Mouse (Mus musculus) kidney, postnatal 0 days (tissue): ENCODE results near the gene Scin. TPM values are rescaled to one million over a fixed set of nuclear protein-coding genes. Genes with fewer than 3 reads are reported as not detected.
A peak's percentile ranks its signal among the peaks of the same experiment; 100 is the strongest.

Source experiments
- ATAC-seq: fragments of 200-750 bp; cut with Nextera tagmentation; replicated peaks from 2 replicates; pipeline ENCODE4 v1.8.0; 2017; ENCODE audit warnings: low read depth, moderate number of reproducible peaks, moderate TSS enrichment, moderate library complexity; ENCODE audit not compliant: low FRiP score
- DNase-seq: peaks from one replicate; pipeline ENCODE4 v3.0.0-alpha.2; 2016; ENCODE audit warnings: low spot score
- H3K27ac ChIP-seq: fragments of 300-500 bp; sonication (generic); 2 replicates; pipeline ENCODE4 v1.5.1; 2014; ENCODE audit warnings: mild to moderate bottlenecking
- H3K27me3 ChIP-seq: fragments of 300-500 bp; sonication (generic); 2 replicates; pipeline ENCODE4 v1.6.1; 2014; ENCODE audit warnings: low read length, mixed read lengths; ENCODE audit not compliant: insufficient read depth
- H3K36me3 ChIP-seq: fragments of 300-500 bp; sonication (generic); 2 replicates; pipeline ENCODE4 v1.6.1; 2014; ENCODE audit warnings: low read length, mixed read lengths; ENCODE audit not compliant: insufficient read depth
- H3K4me1 ChIP-seq: fragments of 300-500 bp; sonication (generic); replicated peaks from 2 replicates; pipeline ENCODE4 v1.6.1; 2014; ENCODE audit warnings: antibody characterized with exemption, low read length, mixed read lengths; ENCODE audit not compliant: insufficient read depth
- H3K4me2 ChIP-seq: fragments of 300-500 bp; sonication (generic); 2 replicates; pipeline ENCODE4 v1.6.1; 2014; ENCODE audit warnings: mild to moderate bottlenecking, low read length, moderate library complexity, mixed read lengths
- H3K4me3 ChIP-seq: fragments of 300-500 bp; sonication (generic); replicated peaks from 2 replicates; pipeline ENCODE4 v1.5.1; 2014; ENCODE audit warnings: low read depth, low read length
- H3K9ac ChIP-seq: fragments of 300-500 bp; sonication (generic); 2 replicates; pipeline ENCODE4 v1.6.1; 2014; ENCODE audit warnings: low read depth, low read length
- H3K9me3 ChIP-seq: fragments of 300-500 bp; sonication (generic); replicated peaks from 2 replicates; pipeline ENCODE4 v1.6.1; 2016; ENCODE audit warnings: low read length, inconsistent platforms, mixed read lengths
- CTCF ChIP-seq: IDR thresholded peaks from 2 replicates; pipeline ENCODE4 v1.5.1; 2016; ENCODE audit warnings: antibody characterized with exemption, low read depth, mild to moderate bottlenecking, moderate library complexity
- WGBS: fragments of 180-500 bp; shearing (Covaris S2); extraction: QIAGEN DNeasy Blood & Tissue Kit; methylation state at CpG from one replicate; pipeline ENCODE4 v1.1.7; 2014; 5-methylcytosine and 5-hydroxymethylcytosine counted together
- polyA plus RNA-seq: library from polyadenylated mRNA; unstranded; fragments of >200 nt; fragmentation: Nextera tagmentation; extraction: Ambion mirVana; gene quantifications from 2 replicates; pipeline ENCODE4 v1.2.1, GENCODE M21; 2015

Scin gene
- polyA plus RNA-seq, 1 experiment from 2014 or later, result 60.9 TPM

- no peaks in the 10 kb centered on the region for H3K36me3 ChIP-seq
- no peak for TF ChIP-seq CTCF
- H3K9ac ChIP-seq, result no peak overlapping the region
- ATAC-seq (no peak), DNase-seq (no peak)
- H3K27me3 ChIP-seq, result no peaks in the 10 kb centered on the region
- no peaks in the 10 kb centered on the region for H3K9me3 ChIP-seq
- H3K4me3 ChIP-seq, result no peak overlapping the region
- no peaks in the 10 kb centered on the region for H3K4me1 ChIP-seq
- H3K4me2 ChIP-seq, result no peak overlapping the region
- H3K27ac ChIP-seq, result no peak overlapping the region
- 83% methylated on average over 3 of the region's 3 CpGs for WGBS
These were observed 106.6 kb downstream of the Scin start for GRCm38 (mm10) chr12:40027444-40027843.

- Histone ChIP-seq H3K36me3 (no peaks in the 10 kb centered on the region), H3K4me2 (no peak overlapping the region), H3K27me3 (no peaks in the 10 kb centered on the region), H3K9me3 (no peaks in the 10 kb centered on the region), H3K4me1 (no peaks in the 10 kb centered on the region), H3K27ac (no peak overlapping the region), H3K4me3 (no peak overlapping the region), H3K9ac (no peak overlapping the region)
- no peak for TF ChIP-seq CTCF
- 79% methylated on average over 2 of the region's 2 CpGs for WGBS
- ATAC-seq, result no peak
- DNase-seq, result no peak
These were observed 110.1 kb downstream of the Scin start for GRCm38 (mm10) chr12:40023918-40024317.

GRCm38 (mm10) chr12:40023014-40023642, 110.9 kb downstream of the Scin start:
- ATAC-seq, result no peak
- Histone ChIP-seq H3K27ac (no peak overlapping the region), H3K4me3 (no peak overlapping the region), H3K4me2 (no peak overlapping the region), H3K27me3 (no peaks in the 10 kb centered on the region), H3K4me1 (no peaks in the 10 kb centered on the region), H3K9me3 (no peaks in the 10 kb centered on the region), H3K9ac (no peak overlapping the region), H3K36me3 (no peaks in the 10 kb centered on the region)
- no peak for TF ChIP-seq CTCF
- 83% methylated on average over 3 of the region's 3 CpGs for WGBS
- DNase-seq, result no peak

- WGBS, result 77% methylated on average over 3 of the region's 3 CpGs
- H3K4me3 ChIP-seq, result no peak overlapping the region
- H3K27me3 ChIP-seq, result no peaks in the 10 kb centered on the region
- TF ChIP-seq CTCF, result no peak
- no peaks in the 10 kb centered on the region for H3K4me1 ChIP-seq
- H3K27ac ChIP-seq, result no peak overlapping the region
- H3K9ac ChIP-seq, result no peak overlapping the region
- H3K9me3 ChIP-seq, result no peaks in the 10 kb centered on the region
- DNase-seq (no peak), ATAC-seq (no peak)
- H3K4me2 ChIP-seq, result no peak overlapping the region
- H3K36me3 ChIP-seq, result no peaks in the 10 kb centered on the region
These were observed 111.7 kb downstream of the Scin start for GRCm38 (mm10) chr12:40022344-40022743.

GRCm38 (mm10) chr12:40017955-40018505, 116.0 kb downstream of the Scin start:
- ATAC-seq, result no peak
- no peak overlapping the region for H3K9ac ChIP-seq
- no peaks in the 10 kb centered on the region for H3K36me3 ChIP-seq
- H3K27ac ChIP-seq, result no peak overlapping the region
- H3K4me3 ChIP-seq, result no peak overlapping the region
- WGBS, result 73% methylated on average over 6 of the region's 6 CpGs
- no peaks in the 10 kb centered on the region for H3K9me3 ChIP-seq
- H3K27me3 ChIP-seq, result no peaks in the 10 kb centered on the region
- no peak for DNase-seq
- no peak for TF ChIP-seq CTCF
- H3K4me2 ChIP-seq, result no peak overlapping the region
- peaks cover 11% of the 10 kb centered on the region for H3K4me1 ChIP-seq

GRCm38 (mm10) chr12:40016648-40017460, 117.2 kb downstream of the Scin start:
- H3K9ac ChIP-seq, result peak overlapping the region; percentile 46
- ATAC-seq (peak; percentile 82), DNase-seq (peak; percentile 84)
- peak overlapping the region; percentile 83 for H3K27ac ChIP-seq
- WGBS, result 5% methylated on average over 19 of the region's 19 CpGs
- H3K4me2 ChIP-seq, result peak overlapping the region; percentile 49
- TF ChIP-seq CTCF, result no peak
- peak overlapping the region; percentile 20 for H3K4me3 ChIP-seq
- peaks cover 11% of the 10 kb centered on the region for H3K4me1 ChIP-seq
- H3K36me3 ChIP-seq, result no peaks in the 10 kb centered on the region
- no peaks in the 10 kb centered on the region for H3K9me3 ChIP-seq
- no peaks in the 10 kb centered on the region for H3K27me3 ChIP-seq
